Mouse (Mus musculus): Measurements from ENCODE around the gene Rpain.

Rpain gene

DNA sequence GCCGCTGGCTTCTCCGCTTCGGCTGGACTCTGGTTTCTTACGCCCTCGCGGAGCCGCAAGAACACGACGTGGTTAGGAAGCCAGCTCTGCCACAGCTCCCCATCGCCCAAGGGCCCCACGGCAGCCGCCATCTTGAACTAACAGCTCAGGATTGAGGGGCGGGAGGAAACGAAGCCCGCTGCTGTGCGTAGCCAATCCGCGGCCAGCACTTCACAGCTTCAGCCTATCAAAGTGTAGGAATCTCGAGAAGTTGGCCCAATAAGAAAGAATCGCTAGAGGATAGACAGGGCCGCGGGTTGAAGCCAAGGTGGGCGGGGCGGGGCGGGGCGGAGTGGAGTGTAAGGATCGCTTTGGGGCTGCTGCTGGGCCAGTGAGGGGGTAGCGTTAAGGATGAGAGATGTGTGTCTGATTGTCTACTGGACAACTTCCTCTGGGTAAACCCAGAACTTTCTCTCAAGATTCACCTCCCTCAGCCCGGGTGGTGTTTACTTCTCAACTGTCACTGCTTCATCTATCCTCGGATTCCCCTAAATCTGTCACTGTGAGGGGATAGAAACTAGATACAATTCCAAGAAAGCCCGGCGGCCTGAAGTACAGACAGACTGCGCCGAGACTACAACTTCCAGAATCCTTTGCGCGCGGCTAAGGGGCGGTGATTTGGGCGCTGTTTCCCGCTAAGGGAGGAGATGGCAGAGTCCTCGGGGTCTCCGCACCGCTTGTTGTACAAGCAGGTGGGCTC, at the start of gene Rpain, which contains the start of gene Nup88:
Gene Rpain, plus strand, starts transcription at position 393 of the 739 bp plus-strand sequence.
Gene Nup88, minus strand, starts transcription at position 153 of the 739 bp plus-strand sequence.
- DNase-seq (ENCODE audit: low spot score in 2 of 2): peak; percentile 88 to 93

DNA sequence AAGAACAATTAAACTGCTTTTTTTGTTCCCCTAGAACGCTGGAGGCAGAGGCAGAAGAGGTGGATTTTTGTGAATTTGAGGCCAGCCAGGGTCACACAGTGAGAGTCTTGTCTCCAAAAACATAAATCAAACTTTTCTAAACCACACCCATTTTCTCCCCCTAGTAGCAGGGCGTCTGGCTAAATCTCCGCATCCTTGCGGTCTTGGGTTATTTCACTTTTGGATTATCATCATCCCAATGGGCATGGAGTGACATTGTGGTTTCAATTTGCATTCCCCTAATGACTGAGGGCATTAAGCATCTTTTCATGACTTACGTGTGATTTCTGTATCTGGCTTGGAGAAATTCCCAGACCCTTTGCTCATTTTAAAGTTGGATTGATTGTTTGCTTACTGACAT, 38.6 kb upstream of the Rpain start:
- DNase-seq (ENCODE audit: low spot score in 2 of 2): no peak

DNA sequence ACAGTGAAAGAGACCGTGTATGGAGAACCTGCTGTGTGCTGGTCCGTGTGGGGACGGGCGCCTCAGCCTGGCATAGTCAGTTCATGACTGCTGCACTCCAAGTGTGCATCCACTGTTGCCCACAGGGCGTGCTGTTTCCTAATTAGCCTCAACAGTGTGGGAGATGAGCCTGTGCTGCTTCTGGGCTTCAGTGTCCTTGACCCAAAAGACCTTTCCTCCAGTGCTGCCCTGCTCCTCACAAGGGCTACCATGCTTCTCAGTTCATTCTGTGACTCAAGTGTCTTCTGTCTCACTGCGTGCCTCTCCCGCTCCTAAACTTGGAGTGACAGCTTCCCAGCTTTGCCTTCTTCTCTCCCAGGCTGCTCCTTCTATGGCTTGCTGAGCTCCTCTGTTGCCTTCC, 34.7 kb upstream of the Rpain start:
- no peak for DNase-seq (ENCODE audit: low spot score in 2 of 2)

DNA sequence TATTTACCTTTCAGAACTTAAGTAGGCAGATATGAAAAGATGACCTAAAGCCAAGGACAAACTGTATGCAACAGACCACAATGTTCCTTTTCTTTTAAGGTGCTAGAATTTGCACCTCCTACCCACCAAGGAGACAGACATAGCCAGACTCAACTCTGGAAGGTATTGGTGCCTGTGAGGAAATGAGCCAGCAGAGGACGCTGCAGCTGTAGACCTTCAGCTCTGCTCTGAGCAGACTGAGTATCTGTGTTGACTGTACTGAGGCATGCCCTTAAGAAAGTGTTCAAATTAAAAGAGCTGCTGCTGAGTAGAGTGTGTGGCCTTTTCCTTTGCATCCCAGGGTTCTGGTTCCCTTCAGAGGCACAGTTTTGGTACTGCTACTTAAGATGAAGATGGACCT, 27.4 kb upstream of the Rpain start:
- DNase-seq (ENCODE audit: low spot score in 2 of 2): no peak

DNA sequence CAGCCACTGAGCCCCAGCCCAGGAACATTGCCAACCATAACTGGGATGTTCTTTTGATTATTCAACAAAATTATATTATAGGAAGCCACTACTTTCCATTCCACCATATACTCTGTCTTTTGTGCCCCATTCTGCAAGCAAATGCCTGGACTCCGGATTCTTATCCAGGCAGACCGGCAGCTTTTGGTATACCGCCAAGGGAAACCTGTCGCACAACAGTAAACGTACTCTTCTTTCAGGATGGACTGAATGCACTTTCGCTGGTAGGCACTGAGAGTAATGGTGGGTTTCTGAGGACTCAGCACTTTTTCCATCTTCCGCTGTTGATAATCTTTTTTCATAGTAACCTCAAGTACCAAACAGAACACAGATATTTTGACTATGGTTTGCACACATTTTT, 26.4 kb upstream of the Rpain start:
- DNase-seq (ENCODE audit: low spot score in 2 of 2): no peak

DNA sequence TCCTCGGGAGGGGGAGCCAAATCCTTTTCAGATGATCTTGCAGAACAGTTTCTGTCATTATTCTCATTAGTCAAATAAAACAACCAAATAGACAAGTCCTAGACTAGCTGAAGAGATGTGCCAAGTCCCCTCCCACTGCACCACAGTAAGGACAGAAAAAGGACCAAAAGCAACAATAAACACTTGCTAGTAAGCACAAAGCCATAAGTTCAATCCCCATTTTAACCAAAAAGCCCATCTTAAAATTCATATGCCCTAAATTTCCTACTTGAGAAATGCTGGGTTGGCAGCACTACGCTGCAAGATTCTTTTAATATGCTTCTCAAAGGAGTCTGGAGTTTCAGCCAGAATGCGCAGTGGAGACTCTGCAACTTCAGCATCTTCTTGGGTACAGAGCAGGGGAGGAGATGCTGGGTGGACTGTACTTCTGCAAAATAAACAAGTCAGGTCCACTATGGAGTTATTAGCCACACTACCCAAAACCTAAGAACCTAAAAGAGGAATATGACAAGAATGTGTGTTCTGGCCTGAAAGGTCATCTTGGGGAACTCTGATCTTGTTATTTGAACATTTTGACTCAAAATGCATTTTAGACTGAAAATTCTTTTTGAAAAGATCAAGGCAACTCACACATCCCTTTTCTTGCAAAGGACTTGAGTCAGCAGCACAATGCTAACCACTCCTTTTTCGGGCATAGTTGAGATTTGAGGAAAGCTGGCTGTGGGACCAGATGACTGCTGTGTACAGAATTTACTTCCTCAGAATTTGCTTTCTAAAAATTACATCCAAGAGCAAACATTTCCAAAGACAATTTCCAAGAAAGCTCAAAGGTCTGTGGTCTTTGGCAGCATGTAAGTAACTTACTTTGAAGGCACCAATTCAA, 24.8 kb upstream of the Rpain start:
- no peak for DNase-seq (ENCODE audit: low spot score in 2 of 2)

DNA sequence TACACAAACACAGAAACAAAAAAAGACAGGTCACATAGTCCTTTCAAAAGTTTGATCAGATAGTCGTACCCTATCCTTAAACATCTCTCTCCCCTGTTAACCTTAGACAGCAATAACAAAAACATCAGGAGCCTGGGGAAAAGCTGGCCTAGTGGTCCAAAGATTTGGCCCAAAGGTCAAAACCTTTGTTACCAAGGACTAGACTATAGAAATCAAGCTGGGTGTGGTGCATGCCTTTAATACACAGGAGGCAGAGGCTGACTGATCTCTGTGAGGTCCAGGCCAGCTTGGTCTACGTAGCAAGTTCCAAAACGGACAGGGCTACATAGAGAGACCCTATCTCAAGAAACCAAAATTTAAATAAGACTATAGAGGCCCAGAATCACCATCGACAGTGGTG, 15.3 kb upstream of the Rpain start:
- no peak for DNase-seq (ENCODE audit: low spot score in 2 of 2)

DNA sequence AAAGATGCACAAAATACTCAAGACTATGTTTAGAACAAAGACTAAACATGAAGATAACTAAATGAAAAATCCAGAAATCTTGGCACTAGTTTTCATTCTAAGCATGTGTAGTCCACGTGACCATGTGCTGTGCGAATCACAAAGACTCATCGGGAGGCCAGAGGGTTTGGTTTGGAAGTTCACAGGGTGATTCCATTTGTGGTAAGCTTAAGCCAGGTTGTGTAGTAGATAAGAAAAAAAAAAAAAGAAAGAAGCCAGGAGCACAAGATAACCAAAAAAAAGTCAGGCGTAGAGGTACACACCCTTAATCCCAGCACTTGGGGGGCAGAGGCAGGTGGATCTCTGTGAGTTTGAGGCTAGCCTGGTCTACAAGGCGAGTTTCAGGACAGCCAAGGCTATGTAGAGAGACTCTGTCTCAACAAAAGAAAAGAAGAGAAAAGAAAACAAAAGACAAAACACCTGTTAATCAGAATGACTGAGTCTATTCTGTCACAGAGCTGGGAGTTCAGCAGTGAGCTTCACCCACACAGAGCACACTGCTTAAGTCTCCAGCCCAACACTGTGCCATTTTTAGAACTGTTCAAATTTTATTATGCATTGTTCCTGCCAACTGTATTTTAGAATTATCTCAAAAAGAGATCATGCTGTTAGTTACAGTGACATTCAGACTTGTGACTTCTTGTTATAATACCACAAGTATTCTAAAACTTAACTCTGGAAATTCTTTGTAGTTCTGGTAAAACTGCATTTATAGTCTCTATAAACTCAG, 9.0 kb upstream of the Rpain start:
- no peak for DNase-seq (ENCODE audit: low spot score in 2 of 2)

DNA sequence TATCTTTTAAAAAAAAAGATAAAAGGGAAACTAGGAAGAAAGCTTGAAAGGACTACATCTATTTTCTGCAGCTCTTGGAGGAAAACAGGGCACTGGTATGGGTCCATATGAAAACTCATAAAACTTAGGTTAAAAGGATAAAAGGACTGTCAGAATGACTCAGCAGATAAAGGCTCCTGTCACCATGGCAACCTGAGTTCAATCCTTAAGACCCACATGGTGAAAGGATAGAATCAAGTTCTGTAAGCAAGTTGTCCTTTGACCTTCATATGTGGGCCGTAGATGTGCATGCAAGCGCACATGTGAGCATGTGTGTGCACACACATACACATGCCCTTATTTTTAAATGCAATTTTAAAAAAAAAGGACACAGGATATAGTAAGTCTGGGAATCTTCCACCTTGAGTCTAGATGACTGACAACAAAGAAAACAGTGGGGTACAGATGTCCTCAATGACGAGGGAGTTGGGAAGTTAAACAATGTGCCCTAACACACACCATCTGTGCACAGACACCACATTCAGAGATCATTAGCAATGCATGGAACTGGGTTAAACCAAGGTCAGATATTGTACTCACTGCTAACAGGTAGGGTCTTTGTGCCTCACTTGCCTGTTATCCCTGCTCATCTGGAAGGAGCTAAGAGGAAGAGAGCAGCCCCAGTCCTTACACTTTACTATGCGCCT, 5.6 kb upstream of the Rpain start:
- DNase-seq (ENCODE audit: low spot score in 2 of 2): no peak

DNA sequence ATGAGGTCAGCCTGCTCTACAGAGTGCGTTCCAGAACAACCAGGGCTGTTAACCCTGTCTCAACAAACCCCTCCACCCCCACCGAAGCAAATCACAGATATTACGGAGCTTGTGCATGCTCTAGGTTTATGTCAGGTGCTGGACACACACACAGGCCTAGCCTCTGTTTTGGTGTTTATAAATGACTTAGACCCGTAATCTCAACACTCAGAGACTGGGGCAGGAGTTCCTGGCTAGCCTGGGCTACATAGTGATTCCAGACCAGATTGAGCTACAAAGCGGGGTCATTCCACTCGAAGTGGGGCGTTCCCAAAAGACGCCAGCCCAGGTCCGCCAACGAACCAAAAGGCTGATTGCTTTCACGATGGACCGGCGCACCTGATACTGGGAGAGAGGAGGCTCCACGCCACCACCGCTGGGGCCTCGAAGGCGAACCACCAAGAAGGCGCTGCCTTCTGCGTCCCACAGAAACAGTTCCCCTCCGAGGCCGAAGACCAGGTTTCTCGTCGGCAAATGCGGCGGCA, 680 bp upstream of the Rpain start:
- peak in 1 of 2 experiments; percentile 6 for DNase-seq (ENCODE audit: low spot score in 2 of 2)

DNA sequence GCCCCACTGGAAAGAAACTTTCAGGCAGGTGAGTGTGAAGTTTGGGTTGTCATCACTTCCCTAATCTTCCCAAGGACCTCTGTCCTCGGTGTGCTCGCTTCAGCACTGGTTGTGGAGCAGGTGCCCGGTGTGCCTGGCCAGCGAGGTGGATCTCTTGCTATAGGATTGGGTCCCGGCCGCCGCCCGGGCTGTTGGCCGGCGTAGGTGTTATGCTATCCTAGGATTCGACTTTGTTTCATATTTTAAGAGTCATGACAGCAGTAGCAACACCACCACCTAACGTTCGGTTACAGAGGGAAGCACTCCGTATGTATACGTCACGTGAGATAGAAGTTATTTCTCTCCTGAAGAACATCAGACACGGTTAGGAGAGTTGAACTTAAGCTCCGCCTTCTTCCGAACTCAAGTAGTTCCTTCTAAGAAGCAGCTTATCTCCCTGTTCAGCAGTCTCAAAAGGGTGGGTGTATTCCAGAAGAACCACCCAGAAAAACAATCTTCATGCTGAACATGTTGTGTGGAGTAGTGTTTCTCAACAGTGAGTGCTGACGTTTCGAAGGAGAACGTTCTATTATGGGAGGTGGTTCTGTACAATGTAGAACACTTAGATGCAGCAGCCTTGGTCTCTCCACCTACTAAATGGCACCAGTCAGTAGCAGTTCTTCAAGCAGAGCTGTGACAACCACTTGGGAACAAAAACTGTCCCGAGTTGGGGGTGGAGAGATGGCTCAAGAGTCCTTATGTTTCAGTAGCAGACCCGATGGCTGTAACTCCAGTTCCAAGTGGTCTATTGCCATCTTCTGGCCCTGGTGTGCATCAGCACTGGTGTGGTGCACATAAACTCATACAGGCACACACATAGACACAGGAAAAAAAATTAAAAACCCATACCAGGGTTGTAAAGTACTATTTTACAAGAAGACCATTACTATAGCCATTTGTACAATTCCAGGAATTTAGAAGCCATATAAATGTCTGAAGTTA, 837 bp downstream of the Rpain start:
- no peak for DNase-seq (ENCODE audit: low spot score in 2 of 2)

DNA sequence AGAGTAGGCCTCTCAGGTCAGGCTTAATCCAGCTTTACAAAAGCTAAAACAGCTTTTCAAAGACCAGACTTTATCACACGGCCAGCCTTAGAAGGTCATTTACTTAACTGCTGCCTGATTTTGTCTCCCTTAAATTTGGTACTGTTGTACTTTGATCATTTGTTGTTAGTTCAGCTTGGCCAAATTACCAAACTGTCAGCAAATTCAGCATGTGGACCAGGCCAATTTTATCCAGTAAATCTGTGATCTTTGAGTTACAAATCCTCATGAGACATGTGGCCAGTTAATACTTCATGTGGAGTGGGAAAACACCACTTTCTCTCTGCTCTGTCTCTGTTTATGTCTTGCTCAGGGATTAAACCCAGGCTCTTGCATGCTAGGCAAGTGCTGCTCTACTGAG, 2.6 kb downstream of the Rpain start:
- DNase-seq (ENCODE audit: low spot score in 2 of 2): no peak

DNA sequence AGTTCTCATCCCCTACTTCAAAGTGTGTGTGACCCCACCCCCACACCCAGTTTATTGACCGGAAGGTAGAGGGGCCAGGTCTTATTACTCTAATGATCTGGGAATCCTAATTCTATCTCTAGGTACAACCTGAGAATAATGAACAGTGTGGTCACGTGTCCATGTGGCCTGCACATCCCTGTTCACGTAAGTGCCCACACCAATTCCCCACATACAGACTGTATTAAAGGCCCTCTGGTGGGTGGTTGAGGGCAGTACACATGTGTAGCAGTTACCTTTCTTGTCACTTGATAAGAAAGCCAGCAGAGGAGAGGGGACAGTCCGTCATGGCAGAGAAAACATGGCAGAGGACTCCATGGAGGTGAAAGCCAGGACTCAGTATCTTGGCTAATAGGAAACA, 3.9 kb downstream of the Rpain start:
- no peak for DNase-seq (ENCODE audit: low spot score in 2 of 2)

DNA sequence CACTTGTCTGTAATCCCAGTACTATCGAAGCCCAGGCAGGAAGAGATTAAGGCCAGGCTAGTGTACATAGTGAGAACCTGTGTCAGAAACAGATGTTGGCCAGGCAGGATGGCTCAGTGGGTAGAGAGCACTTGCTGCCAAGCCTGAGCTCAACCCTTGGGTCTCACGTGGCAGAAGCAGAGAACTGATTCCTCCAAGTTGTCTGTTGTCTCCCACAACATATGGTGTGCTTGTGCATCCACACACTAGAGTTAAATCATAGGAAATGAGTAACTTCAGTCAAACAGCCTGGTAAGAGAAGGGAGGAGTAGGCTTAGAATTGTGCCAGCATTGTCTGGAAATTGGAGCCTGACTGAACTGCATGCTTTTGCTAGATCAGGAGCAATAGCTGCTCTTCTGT, 5.2 kb downstream of the Rpain start:
- DNase-seq (ENCODE audit: low spot score in 2 of 2): no peak

DNA sequence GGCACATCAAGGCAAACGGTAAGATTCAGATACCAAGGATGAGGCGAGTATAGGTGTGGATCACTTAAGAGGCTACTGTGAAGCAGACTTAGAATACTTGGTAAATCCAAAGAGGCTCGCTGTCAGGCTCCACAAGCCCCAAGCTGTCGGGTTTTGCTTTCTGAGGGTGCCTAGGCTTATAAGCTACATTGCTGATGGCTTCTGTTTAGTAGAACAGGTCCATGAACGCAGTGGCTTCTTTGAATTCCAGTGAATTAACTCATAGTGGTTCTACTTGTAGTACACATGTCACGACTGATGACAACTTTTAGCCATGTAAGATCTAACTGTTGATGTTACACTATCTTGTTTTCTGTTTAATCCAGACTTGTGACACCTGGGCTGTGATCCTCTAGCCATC, 7.3 kb downstream of the Rpain start:
- no peak for DNase-seq (ENCODE audit: low spot score in 2 of 2)

DNA sequence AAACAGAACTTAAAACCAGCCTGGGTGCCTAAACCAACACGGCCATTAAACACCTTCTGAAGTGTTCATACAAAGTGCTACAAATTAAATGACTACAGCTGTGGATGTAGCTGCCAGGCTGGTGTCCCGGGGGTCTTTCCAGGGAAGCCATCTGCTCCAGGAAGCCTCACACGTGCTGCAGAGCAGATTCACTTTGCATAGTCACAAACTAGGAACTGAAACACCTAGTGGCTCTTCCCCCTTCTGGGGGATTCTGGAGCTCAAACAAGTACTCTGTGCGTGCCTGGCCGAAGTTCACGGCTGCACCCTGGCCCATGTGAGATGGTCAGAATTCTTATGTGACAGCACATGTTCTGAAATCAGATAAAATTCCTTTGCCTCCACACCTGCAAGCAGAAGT, 10.2 kb downstream of the Rpain start:
- DNase-seq (ENCODE audit: low spot score in 2 of 2): no peak

DNA sequence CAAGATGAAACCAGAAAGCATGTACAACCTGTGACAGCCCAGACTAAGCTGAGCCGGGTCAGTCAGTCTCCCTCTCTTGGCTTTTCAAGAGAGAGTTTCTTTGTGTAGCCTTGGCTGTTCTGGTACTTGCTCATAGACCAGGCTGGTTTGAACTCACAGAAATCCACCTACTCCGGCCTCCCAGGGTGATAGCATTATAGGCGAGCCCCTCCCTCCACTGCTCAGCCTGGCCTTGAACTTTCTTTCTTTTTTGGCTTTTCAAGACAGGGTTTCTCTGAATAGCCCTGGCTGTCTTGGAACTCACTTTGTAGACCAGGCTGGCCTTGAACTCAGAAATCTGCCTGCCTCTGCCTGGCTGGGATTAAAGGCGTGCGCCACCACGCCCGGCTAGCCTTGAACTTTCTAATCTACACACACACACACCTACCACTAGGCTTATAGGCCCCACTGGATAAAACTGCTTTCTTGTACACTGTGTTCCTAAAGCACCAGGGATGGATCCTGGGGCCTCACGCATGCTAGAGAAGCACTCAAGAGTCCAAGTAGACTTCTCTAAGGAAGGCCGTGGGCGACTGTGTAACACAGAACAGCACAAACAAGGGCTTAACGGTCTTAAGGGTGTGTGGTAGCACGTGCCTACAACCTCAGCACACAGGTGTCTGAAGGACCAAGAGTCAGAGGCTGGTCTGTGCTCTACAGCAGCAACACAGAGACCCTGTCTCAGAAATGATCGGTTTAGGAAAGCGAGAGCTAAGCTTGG, 10.9 kb downstream of the Rpain start:
- DNase-seq (ENCODE audit: low spot score in 2 of 2): no peak

DNA sequence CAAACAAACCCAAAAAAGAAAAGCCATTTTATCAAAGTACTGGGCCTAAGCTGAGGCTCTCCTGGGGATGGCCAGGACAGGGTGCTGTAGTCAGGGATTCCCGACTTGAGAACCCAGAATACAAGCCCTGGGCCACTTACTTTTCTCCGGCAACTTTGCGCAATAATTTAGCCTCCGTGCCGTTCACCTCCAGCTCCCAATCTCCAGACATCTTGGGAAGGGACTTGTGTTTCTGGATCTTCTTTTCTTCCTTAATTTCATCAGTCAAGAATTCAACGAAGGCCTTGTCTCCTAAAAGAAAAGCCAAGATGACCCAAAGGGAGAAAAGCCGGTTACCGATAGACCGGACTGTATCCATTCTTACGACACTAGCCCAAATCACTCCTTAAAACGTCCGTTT, 12.0 kb downstream of the Rpain start:
- no peak for DNase-seq (ENCODE audit: low spot score in 2 of 2)

DNA sequence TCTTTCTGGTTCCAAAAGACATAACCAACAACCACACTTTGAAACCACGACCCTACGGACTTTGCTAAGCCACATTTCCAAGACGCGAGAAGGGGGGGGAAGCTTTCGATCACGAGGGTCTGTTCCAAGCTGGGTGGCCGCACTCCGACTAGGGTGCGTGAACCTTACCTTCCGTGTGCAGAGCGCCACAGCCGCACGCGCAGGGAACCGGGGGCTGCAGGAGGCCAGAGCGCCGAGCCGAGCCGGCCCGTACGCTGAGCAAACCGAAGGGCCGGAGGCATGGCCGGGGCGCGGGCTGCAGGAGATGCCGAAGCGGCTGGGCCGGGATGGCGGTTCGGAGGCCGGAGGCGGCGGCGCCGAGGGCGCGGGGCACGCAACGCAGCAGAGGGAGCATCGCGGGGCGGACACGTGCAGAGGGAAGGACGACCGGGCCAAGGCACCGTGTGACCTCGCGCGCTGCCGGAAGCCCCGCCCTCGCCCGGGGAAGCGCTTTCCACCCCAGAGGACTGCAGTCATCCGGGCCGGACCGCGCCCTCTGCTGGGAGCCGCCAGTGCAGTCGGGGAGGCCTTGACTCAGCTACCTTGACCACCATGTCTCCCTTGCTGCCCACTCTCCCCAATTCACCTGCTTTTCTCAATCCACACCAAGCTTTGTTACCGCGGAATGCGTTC, 12.7 kb downstream of the Rpain start, which contains the start of gene C1qbp:
Gene C1qbp, minus strand, starts transcription at position 470 of the 672 bp plus-strand sequence.
- peak; percentile 89 to 93 for DNase-seq (ENCODE audit: low spot score in 2 of 2)
